Mouse (Mus musculus) hindbrain, embryonic 16.5 days (tissue): ENCODE data around the gene Fam162a. TPM values are rescaled to one million over a fixed set of nuclear protein-coding genes. Genes with fewer than 3 reads are reported as not detected.
"Not testable (repeated sequence)": the region's sequence is repeated elsewhere in the genome, so short reads cannot be mapped to it uniquely, and the experiment has no call there.

Experiments
- ATAC-seq: fragments of 200-750 bp; cut with Nextera tagmentation; 2 replicates; pipeline ENCODE4 v1.8.0; 2017; ENCODE audit warnings: moderate TSS enrichment, moderate library complexity
- H3K27ac ChIP-seq: fragments of 300-500 bp; sonication (generic); 2 replicates; pipeline ENCODE4 v1.5.1; 2014; ENCODE audit warnings: low read depth, mild to moderate bottlenecking, control low read depth, low read length, moderate library complexity
- H3K27me3 ChIP-seq: fragments of 300-500 bp; sonication (generic); replicated peaks from 2 replicates; pipeline ENCODE4 v1.6.1; 2014; ENCODE audit warnings: low read length; ENCODE audit not compliant: control insufficient read depth, insufficient read depth
- H3K36me3 ChIP-seq: fragments of 300-500 bp; sonication (generic); 2 replicates; pipeline ENCODE4 v1.6.1; 2014; ENCODE audit warnings: mild to moderate bottlenecking, low read length, moderate library complexity, mixed read lengths; ENCODE audit not compliant: control insufficient read depth, insufficient read depth
- H3K4me1 ChIP-seq: fragments of 300-500 bp; sonication (generic); 2 replicates; pipeline ENCODE4 v1.6.1; 2014; ENCODE audit warnings: low read depth, low read length; ENCODE audit not compliant: control insufficient read depth, insufficient read depth
- H3K4me2 ChIP-seq: fragments of 300-500 bp; sonication (generic); 2 replicates; pipeline ENCODE4 v1.6.1; 2014; ENCODE audit warnings: mild to moderate bottlenecking, low read length, control low read depth, moderate library complexity
- H3K4me3 ChIP-seq: fragments of 300-500 bp; sonication (generic); 2 replicates; pipeline ENCODE4 v1.5.1; 2014; ENCODE audit warnings: mild to moderate bottlenecking, low read length, control low read depth, moderate library complexity
- H3K9ac ChIP-seq: fragments of 300-500 bp; sonication (generic); 2 replicates; pipeline ENCODE4 v1.6.1; 2014; ENCODE audit warnings: low read depth, mild to moderate bottlenecking, control low read depth, low read length, moderate library complexity
- H3K9me3 ChIP-seq: fragments of 300-500 bp; sonication (generic); 2 replicates; pipeline ENCODE4 v1.6.1; 2014; ENCODE audit warnings: mild to moderate bottlenecking, low read length, moderate library complexity; ENCODE audit not compliant: control insufficient read depth
- WGBS: fragments of 180-500 bp; shearing (Covaris S2); extraction: QIAGEN DNeasy Blood & Tissue Kit; methylation state at CpG from one replicate; pipeline ENCODE4 v1.1.7; 2014; 5-methylcytosine and 5-hydroxymethylcytosine counted together
- polyA plus RNA-seq: library from polyadenylated mRNA; unstranded; fragments of >200 nt; fragmentation: Nextera tagmentation; extraction: Ambion mirVana; gene quantifications from 2 replicates; pipeline ENCODE4 v1.2.1, GENCODE M21; 2015

Fam162a gene
- polyA plus RNA-seq, 1 experiment from 2014 or later = 144 TPM

GRCm38 (mm10) chr16:36067694-36068093 is 3.7 kb downstream of the Fam162a start:
- H3K9ac ChIP-seq = no peak overlapping the region
- no peaks in the 10 kb centered on the region for H3K27me3 ChIP-seq
- no peak overlapping the region for H3K27ac ChIP-seq
- no peaks in the 10 kb centered on the region for H3K36me3 ChIP-seq
- no peaks in the 10 kb centered on the region for H3K9me3 ChIP-seq
- H3K4me3 ChIP-seq = no peak overlapping the region
- no peak for ATAC-seq
- 81% methylated on average over 2 of the region's 2 CpGs for WGBS
- no peak overlapping the region for H3K4me2 ChIP-seq
- peaks cover 16% of the 10 kb centered on the region for H3K4me1 ChIP-seq

GRCm38 (mm10) chr16:36064904-36065303 is 6.5 kb downstream of the Fam162a start:
- H3K9ac ChIP-seq = no peak overlapping the region
- ATAC-seq = no peak
- no peaks in the 10 kb centered on the region for H3K9me3 ChIP-seq
- WGBS = 89% methylated on average over 5 of the region's 5 CpGs
- H3K27me3 ChIP-seq = no peaks in the 10 kb centered on the region
- no peak overlapping the region for H3K4me3 ChIP-seq
- H3K4me1 ChIP-seq = peaks cover 10% of the 10 kb centered on the region
- no peak overlapping the region for H3K4me2 ChIP-seq
- H3K36me3 ChIP-seq = no peaks in the 10 kb centered on the region
- H3K27ac ChIP-seq = no peak overlapping the region

DNA sequence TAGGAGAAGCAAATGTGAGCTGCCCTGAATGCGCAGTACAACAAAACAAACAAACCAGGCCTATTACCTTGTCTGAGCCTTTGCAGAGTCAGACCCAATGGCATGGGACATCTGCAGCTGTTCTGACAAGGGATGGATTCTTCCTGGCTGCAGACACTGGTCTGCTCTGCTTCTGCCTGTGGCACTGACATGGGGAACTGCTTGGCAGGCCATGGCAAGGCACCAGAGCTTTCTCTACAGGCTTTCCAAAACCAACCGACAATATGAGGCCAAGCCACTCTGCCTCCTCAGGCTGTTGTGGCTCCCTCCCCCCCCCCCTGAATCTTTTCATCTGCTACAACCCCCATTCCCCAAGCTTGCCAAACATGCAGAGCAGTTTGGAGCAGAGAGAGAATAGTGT is 8.1 kb downstream of the Fam162a start:
- Histone ChIP-seq H3K4me2 (no peak overlapping the region), H3K4me3 (no peak overlapping the region), H3K27ac (no peak overlapping the region), H3K9ac (no peak overlapping the region), H3K36me3 (no peaks in the 10 kb centered on the region), H3K4me1 (peaks cover 1% of the 10 kb centered on the region; the same call in 1 of the 2 replicates), H3K27me3 (no peaks in the 10 kb centered on the region), H3K9me3 (no peaks in the 10 kb centered on the region)
- 70% methylated on average over 2 of the region's 2 CpGs for WGBS
- peak; percentile 72; the same call in 1 of the 2 replicates for ATAC-seq

GRCm38 (mm10) chr16:36062534-36062933 is 8.9 kb downstream of the Fam162a start:
- H3K9ac ChIP-seq, H3K9me3 ChIP-seq, H3K27ac ChIP-seq, H3K4me1 ChIP-seq, H3K4me3 ChIP-seq, H3K27me3 ChIP-seq, H3K36me3 ChIP-seq, ATAC-seq, H3K4me2 ChIP-seq: not testable (repeated sequence)
- WGBS = 78% methylated on average over 1 of the region's 1 CpGs

DNA sequence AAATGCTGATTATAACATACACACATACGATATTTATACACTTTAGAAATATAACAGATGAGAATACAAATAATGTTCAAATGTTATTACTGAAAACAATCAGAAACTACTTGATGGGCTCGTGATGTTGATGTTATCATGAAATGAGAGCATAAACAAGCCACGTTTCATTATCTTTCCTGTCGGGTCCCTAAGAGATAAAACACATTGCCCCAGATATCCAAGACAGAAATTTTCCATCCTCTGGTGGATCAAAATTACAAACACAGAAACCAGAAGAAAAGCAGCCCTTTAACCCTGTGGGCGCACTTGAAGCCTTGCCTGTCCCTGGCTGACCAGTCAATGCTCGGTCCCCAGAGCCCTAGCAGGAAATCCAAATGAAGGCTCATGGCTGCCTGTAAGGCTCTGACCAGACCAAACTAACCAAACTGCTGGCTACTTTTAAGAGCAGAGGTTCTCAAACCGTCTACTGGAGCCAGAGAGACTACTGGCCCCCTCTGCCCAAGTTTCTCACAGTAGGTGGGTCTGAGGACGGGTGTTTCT is 13.4 kb downstream of the Fam162a start:
- no peak for ATAC-seq
- no peak overlapping the region for H3K27ac ChIP-seq
- WGBS = 86% methylated on average over 8 of the region's 8 CpGs

DNA sequence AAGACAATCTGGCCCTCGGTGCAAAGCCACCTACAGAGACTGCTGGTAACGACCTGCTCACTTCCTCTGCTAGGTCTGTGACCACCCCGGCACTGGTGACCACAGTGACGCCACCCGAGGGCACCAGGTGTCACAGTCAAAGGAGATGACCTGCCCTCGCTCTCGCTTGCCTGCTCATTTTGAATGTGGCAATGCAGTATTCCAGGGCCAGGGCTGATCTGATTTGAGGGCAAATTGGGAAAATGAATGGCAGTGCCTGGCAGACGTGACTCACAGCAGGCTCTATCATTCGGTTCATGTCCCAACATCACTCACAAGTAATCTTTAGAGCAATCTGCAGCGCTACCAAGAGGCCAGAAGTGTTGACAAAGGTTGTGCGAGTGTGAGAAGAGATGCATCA is 15.0 kb downstream of the Fam162a start:
- no peaks in the 10 kb centered on the region for H3K9me3 ChIP-seq
- H3K36me3 ChIP-seq = 0 out of 2 replicates have a peak, but pooled peaks cover 3% of the 10 kb centered on the region
- 87% methylated on average over 11 of the region's 11 CpGs for WGBS
- H3K27ac ChIP-seq = no peak overlapping the region
- H3K4me2 ChIP-seq = no peak overlapping the region
- no peak overlapping the region for H3K9ac ChIP-seq
- no peak overlapping the region for H3K4me3 ChIP-seq
- no peaks in the 10 kb centered on the region for H3K27me3 ChIP-seq
- H3K4me1 ChIP-seq = no peaks in the 10 kb centered on the region
- ATAC-seq = no peak

More for the DNA sequence above, 13.4 kb downstream of the Fam162a start:
- no peaks in the 10 kb centered on the region for H3K9me3 ChIP-seq
- H3K4me1 ChIP-seq = no peaks in the 10 kb centered on the region
- H3K4me2 ChIP-seq = no peak overlapping the region
- H3K9ac ChIP-seq = no peak overlapping the region
- H3K36me3 ChIP-seq = no peaks in the 10 kb centered on the region
- H3K4me3 ChIP-seq = no peak overlapping the region
- no peaks in the 10 kb centered on the region for H3K27me3 ChIP-seq

DNA sequence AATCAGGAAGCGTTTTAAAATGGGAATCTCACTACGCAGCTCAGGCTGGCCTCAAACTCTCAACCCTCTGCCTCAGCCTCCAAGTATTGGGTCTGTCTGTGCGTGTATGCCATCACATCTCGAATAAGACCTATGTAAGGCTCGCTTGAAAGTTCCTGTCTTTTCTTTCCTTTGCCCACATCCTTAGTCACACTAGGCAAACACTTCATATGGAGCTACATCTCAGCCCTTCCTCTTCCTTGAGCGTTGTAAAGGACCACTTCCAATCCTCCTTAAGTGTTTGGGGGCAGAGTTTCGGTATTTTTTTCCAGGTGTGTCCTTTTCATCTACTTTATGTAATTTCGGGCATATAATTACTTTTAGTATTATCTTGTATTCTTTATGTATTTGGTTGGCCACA is 16.5 kb downstream of the Fam162a start:
- Histone ChIP-seq H3K9ac (no peak overlapping the region), H3K4me1 (no peaks in the 10 kb centered on the region), H3K27ac (no peak overlapping the region), H3K4me3 (no peak overlapping the region), H3K9me3 (no peaks in the 10 kb centered on the region), H3K4me2 (no peak overlapping the region), H3K36me3 (peaks cover 4% of the 10 kb centered on the region; the same call in 1 of the 2 replicates), H3K27me3 (no peaks in the 10 kb centered on the region)
- ATAC-seq = no peak
- WGBS = 92% methylated on average over 8 of the region's 8 CpGs

DNA sequence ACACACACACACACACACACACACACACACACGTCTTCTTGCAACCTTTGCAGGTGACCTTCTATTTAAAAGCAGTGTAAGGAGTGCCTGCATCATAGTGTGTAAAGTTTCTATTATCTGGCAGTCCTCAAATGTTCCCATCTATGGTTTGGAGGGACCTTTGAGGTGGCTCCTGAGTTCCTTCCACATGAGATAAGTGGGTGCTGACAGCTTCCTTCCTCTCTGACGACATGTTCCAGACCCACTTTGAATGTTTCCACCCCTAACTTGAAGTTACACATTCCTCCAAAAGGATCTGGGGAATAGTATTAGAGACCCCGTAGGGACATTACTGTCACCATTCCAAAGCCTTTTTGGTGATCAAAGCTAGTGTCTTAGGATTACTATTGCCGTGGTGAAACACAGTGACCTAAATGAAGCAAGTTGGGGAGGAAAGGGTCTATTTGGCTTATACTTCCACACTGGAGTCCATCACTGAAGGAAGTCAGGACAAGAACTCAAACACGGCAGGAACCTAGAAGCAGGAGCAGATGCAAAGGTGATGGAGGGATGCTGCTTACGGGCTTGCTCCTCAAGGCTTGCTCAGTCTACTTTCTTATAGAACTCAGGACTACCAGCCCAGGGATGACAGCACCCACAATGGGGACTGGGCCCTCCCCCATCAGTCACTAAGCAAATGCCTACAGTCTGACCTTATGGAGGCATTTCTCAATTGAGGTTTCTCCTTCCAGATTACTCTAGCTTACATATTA is 17.7 kb downstream of the Fam162a start:
- 86% methylated on average over 6 of the region's 6 CpGs for WGBS
- Histone ChIP-seq H3K4me1 (no peaks in the 10 kb centered on the region), H3K36me3 (peaks cover 5% of the 10 kb centered on the region; the same call in 1 of the 2 replicates), H3K9me3 (no peaks in the 10 kb centered on the region), H3K9ac (no peak overlapping the region), H3K27ac (no peak overlapping the region), H3K4me2 (no peak overlapping the region), H3K27me3 (no peaks in the 10 kb centered on the region), H3K4me3 (no peak overlapping the region)
- no peak for ATAC-seq

DNA sequence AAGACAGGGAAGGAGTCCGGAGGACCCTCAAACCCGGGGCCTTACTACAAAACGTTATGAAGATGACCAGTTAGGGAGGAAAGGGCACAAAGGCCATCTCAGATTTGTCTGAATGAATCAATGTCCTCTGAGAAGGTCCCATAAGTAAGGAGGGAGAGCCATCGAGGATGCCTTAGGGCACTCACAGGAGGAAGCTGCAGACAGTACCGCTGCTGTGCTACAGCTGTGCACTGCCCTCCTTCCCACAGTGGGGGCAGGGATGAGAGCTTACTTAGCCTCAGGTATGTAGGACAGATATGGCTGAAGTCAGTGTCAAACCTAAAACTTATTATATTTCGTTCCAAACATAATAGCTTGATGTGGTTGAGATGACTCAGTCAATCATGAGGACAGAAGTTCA is 19.9 kb downstream of the Fam162a start:
- Histone ChIP-seq H3K27me3 (no peaks in the 10 kb centered on the region), H3K9ac (no peak overlapping the region), H3K9me3 (no peaks in the 10 kb centered on the region), H3K4me3 (no peak overlapping the region), H3K27ac (no peak overlapping the region), H3K4me2 (no peak overlapping the region), H3K4me1 (no peaks in the 10 kb centered on the region), H3K36me3 (peaks cover 17% of the 10 kb centered on the region)
- no peak for ATAC-seq
- WGBS = 94% methylated on average over 6 of the region's 6 CpGs
